Mouse (Mus musculus) stomach, postnatal 0 days (tissue): ENCODE results near the gene Serpinb1b. TPM values are rescaled to one million over a fixed set of nuclear protein-coding genes. Genes with fewer than 3 reads are reported as not detected.

Experiments
- ATAC-seq: fragments of 200-750 bp; cut with Nextera tagmentation; 2 replicates; pipeline ENCODE4 v1.8.0; 2017; ENCODE audit not compliant: low FRiP score, low TSS enrichment
- DNase-seq: peaks from one replicate; pipeline ENCODE4 v3.0.0-alpha.2; 2016; ENCODE audit warnings: low spot score
- H3K27ac ChIP-seq: fragments of 300-500 bp; sonication (generic); replicated peaks from 2 replicates; pipeline ENCODE4 v1.5.1; 2014; ENCODE audit warnings: mild to moderate bottlenecking, control low read depth
- H3K27me3 ChIP-seq: fragments of 300-500 bp; sonication (generic); 2 replicates; pipeline ENCODE4 v1.6.1; 2014; ENCODE audit warnings: low read length; ENCODE audit not compliant: control insufficient read depth, insufficient read depth
- H3K36me3 ChIP-seq: fragments of 300-500 bp; sonication (generic); 2 replicates; pipeline ENCODE4 v1.6.1; 2014; ENCODE audit warnings: low read length, mixed read lengths; ENCODE audit not compliant: control insufficient read depth, insufficient read depth
- H3K4me1 ChIP-seq: fragments of 300-500 bp; sonication (generic); replicated peaks from 2 replicates; pipeline ENCODE4 v1.6.1; 2014; ENCODE audit warnings: antibody characterized with exemption; ENCODE audit not compliant: control insufficient read depth, insufficient read depth
- H3K4me2 ChIP-seq: fragments of 300-500 bp; sonication (generic); replicated peaks from 2 replicates; pipeline ENCODE4 v1.6.1; 2014; ENCODE audit warnings: low read depth, mild to moderate bottlenecking, control low read depth, moderate library complexity
- H3K4me3 ChIP-seq: fragments of 300-500 bp; sonication (generic); 2 replicates; pipeline ENCODE4 v1.5.1; 2014; ENCODE audit warnings: low read depth, low read length, control low read depth
- H3K9ac ChIP-seq: fragments of 300-500 bp; sonication (generic); 2 replicates; pipeline ENCODE4 v1.6.1; 2014; ENCODE audit warnings: mild to moderate bottlenecking, low read length, control low read depth, mixed read lengths
- H3K9me3 ChIP-seq: fragments of 300-500 bp; sonication (generic); 2 replicates; pipeline ENCODE4 v1.6.1; 2016; ENCODE audit warnings: low read length; ENCODE audit not compliant: control insufficient read depth
- CTCF ChIP-seq: IDR thresholded peaks from 2 replicates; pipeline ENCODE4 v1.5.1; 2016; ENCODE audit warnings: antibody characterized with exemption, low read depth, mild to moderate bottlenecking, moderate library complexity
- EP300 ChIP-seq: optimal IDR thresholded peaks from 2 replicates; pipeline ENCODE3; 2016; ENCODE audit warnings: antibody characterized with exemption
- WGBS: fragments of 180-500 bp; shearing (Covaris S2); extraction: QIAGEN DNeasy Blood & Tissue Kit; methylation state at CpG from one replicate; pipeline ENCODE4 v1.1.7; 2014; 5-methylcytosine and 5-hydroxymethylcytosine counted together
- polyA plus RNA-seq: library from polyadenylated mRNA; unstranded; fragments of >200 nt; fragmentation: Nextera tagmentation; extraction: Ambion mirVana; gene quantifications from 2 replicates; pipeline ENCODE4 v1.2.1, GENCODE M21; 2015

Serpinb1b gene
- polyA plus RNA-seq, 1 experiment from 2014 or later, result 1.3 TPM

GRCm38 (mm10) chr13:33084975-33085694, 6.8 kb downstream of the Serpinb1b start:
- DNase-seq (no peak), ATAC-seq (no peak)
- Histone ChIP-seq H3K9me3 (no peaks in the 10 kb centered on the region), H3K9ac (no peak overlapping the region), H3K27ac (peak overlapping the region; percentile 69), H3K4me3 (no peak overlapping the region), H3K36me3 (no peaks in the 10 kb centered on the region), H3K4me2 (no peak overlapping the region), H3K27me3 (no peaks in the 10 kb centered on the region), H3K4me1 (no peaks in the 10 kb centered on the region)
- 39% methylated on average over 5 of the region's 5 CpGs for WGBS
- TF ChIP-seq CTCF, result no peak
- TF ChIP-seq EP300, result no peak

GRCm38 (mm10) chr13:33085695-33086432, 7.5 kb downstream of the Serpinb1b start:
- DNase-seq, result no peak
- peak overlapping the region; percentile 69; the same call in 1 of the 2 replicates for H3K27ac ChIP-seq
- H3K27me3 ChIP-seq, result no peaks in the 10 kb centered on the region
- no peak overlapping the region for H3K4me2 ChIP-seq
- H3K4me1 ChIP-seq, result no peaks in the 10 kb centered on the region
- no peak for TF ChIP-seq CTCF
- no peak for TF ChIP-seq EP300
- H3K36me3 ChIP-seq, result no peaks in the 10 kb centered on the region
- ATAC-seq, result peak; percentile 71; the same call in 1 of the 2 replicates
- no peak overlapping the region for H3K9ac ChIP-seq
- no peaks in the 10 kb centered on the region for H3K9me3 ChIP-seq
- H3K4me3 ChIP-seq, result no peak overlapping the region

- WGBS, result 42% methylated on average over 3 of the region's 3 CpGs
- TF ChIP-seq EP300 (no peak), CTCF (no peak)
- Histone ChIP-seq H3K27ac (no peak overlapping the region), H3K4me1 (no peaks in the 10 kb centered on the region), H3K9me3 (no peaks in the 10 kb centered on the region), H3K9ac (no peak overlapping the region), H3K4me2 (no peak overlapping the region), H3K36me3 (no peaks in the 10 kb centered on the region), H3K4me3 (no peak overlapping the region), H3K27me3 (no peaks in the 10 kb centered on the region)
- no peak for DNase-seq
- no peak for ATAC-seq
Measured at GRCm38 (mm10) chr13:33089566-33089965, 11.2 kb downstream of the Serpinb1b start.

- no peak for DNase-seq
- 66% methylated on average over 1 of the region's 1 CpGs for WGBS
Measured at GRCm38 (mm10) chr13:33090546-33090945, 12.2 kb downstream of the Serpinb1b start.

GRCm38 (mm10) chr13:33091306-33091705, 12.9 kb downstream of the Serpinb1b start:
- WGBS, result 91% methylated on average over 1 of the region's 1 CpGs
- TF ChIP-seq CTCF, result no peak
- TF ChIP-seq EP300, result no peak
- no peak for ATAC-seq

More at GRCm38 (mm10) chr13:33090546-33090945, 12.2 kb downstream of the Serpinb1b start:
- Histone ChIP-seq H3K4me2 (no peak overlapping the region), H3K27ac (no peak overlapping the region), H3K9ac (no peak overlapping the region), H3K27me3 (no peaks in the 10 kb centered on the region), H3K36me3 (no peaks in the 10 kb centered on the region), H3K4me1 (no peaks in the 10 kb centered on the region), H3K9me3 (no peaks in the 10 kb centered on the region), H3K4me3 (no peak overlapping the region)
- no peak for ATAC-seq
- TF ChIP-seq EP300, result no peak
- TF ChIP-seq CTCF, result no peak

GRCm38 (mm10) chr13:33095575-33095974, 17.2 kb downstream of the Serpinb1b start:
- no peak overlapping the region for H3K9ac ChIP-seq
- WGBS, result 67% methylated on average over 1 of the region's 1 CpGs

More at GRCm38 (mm10) chr13:33091306-33091705, 12.9 kb downstream of the Serpinb1b start:
- no peak overlapping the region for H3K27ac ChIP-seq
- no peaks in the 10 kb centered on the region for H3K9me3 ChIP-seq
- no peaks in the 10 kb centered on the region for H3K36me3 ChIP-seq
- DNase-seq, result no peak
- H3K27me3 ChIP-seq, result no peaks in the 10 kb centered on the region
- no peak overlapping the region for H3K9ac ChIP-seq
- H3K4me1 ChIP-seq, result no peaks in the 10 kb centered on the region
- no peak overlapping the region for H3K4me2 ChIP-seq
- H3K4me3 ChIP-seq, result no peak overlapping the region

More at GRCm38 (mm10) chr13:33095575-33095974, 17.2 kb downstream of the Serpinb1b start:
- H3K4me3 ChIP-seq, result no peak overlapping the region
- ATAC-seq (no peak), DNase-seq (no peak)
- no peak overlapping the region for H3K4me2 ChIP-seq
- no peaks in the 10 kb centered on the region for H3K9me3 ChIP-seq
- TF ChIP-seq CTCF (no peak), EP300 (no peak)
- H3K27me3 ChIP-seq, result no peaks in the 10 kb centered on the region
- H3K4me1 ChIP-seq, result no peaks in the 10 kb centered on the region
- no peaks in the 10 kb centered on the region for H3K36me3 ChIP-seq
- no peak overlapping the region for H3K27ac ChIP-seq
